Mouse (Mus musculus) ES-Bruce4 (cell line): Measurements from ENCODE around the gene Sfmbt1.

ENCODE experiments used
- CTCF ChIP-seq: IDR thresholded peaks from one replicate; pipeline ENCODE4 v1.8.1; 2011; ENCODE audit warnings: low read depth, low read length
- POLR2A ChIP-seq: IDR thresholded peaks from one replicate; pipeline ENCODE4 v1.8.1; 2011; ENCODE audit warnings: low read length; ENCODE audit not compliant: insufficient read depth

GRCm38 (mm10) chr14:30713769-30714168 lies 880 bp upstream of the Sfmbt1 start:
- TF ChIP-seq POLR2A (no peak), CTCF (no peak)
